Mouse (Mus musculus): ENCODE measurements around the gene Pla2r1. TPM values are rescaled to one million over a fixed set of nuclear protein-coding genes. Genes with fewer than 3 reads are reported as not detected.

Pla2r1 gene
- polyA plus RNA-seq, 1 experiment from 2014 or later, result 3.3 TPM

DNA sequence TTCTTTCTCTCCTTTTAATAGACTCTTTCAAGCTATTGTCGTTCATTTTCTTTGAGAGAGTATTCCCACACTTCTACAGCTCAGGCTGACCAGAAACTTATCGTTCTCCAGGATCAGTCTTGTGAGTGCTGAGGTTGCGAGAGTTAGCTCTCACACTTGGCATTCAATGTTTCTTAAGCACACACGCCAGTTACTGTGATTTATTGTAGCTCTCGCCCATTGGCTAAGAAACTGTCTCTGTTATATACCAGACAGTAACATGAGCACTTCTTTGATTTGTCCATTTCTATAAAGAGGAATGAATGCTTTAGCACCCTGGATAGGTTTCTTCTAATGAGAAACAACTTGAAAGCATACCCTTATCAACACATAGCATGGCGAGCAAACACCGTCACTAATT lies 185.2 kb downstream of the Pla2r1 start:
- Histone ChIP-seq H3K27ac (ENCODE audit: low read depth, low read length) (no peak overlapping the region), H3K9ac (ENCODE audit: low read depth, low read length) (no peak overlapping the region), H3K36me3 (ENCODE audit: control insufficient read depth, insufficient read depth, low read length) (no peaks in the 10 kb centered on the region), H3K4me3 (ENCODE audit: low read depth, low read length) (no peak overlapping the region), H3K27me3 (ENCODE audit: control insufficient read depth, insufficient read depth, low read length) (no peaks in the 10 kb centered on the region), H3K4me1 (ENCODE audit: control insufficient read depth, insufficient read depth, low read length) (no peaks in the 10 kb centered on the region), H3K9me3 (replicated peaks; ENCODE audit: control insufficient read depth, low read length) (no peaks in the 10 kb centered on the region), H3K4me2 (no peak overlapping the region)
- 81% methylated on average over 7 of the region's 7 CpGs for WGBS (ENCODE audit: insufficient replicate concordance)
- ATAC-seq (replicated peaks; ENCODE audit: insufficient number of reproducible peaks, low FRiP score, low TSS enrichment), result no peak

Other genes starting within 250 kb of the Pla2r1 start
- gene Ly75, start 170.0 kb downstream of the Pla2r1 start, polyA plus RNA-seq (2014; fragmentation: Nextera tagmentation; extraction: Ambion mirVana), result 3.7 and 4.5 TPM in 2 replicates
- gene Itgb6, start 169.3 kb upstream of the Pla2r1 start, polyA plus RNA-seq (2014; fragmentation: Nextera tagmentation; extraction: Ambion mirVana), result 0.20 TPM in 1 of 2 replicates, not detected in the other